Mouse (Mus musculus): ENCODE data around the gene Anxa8.

DNA sequence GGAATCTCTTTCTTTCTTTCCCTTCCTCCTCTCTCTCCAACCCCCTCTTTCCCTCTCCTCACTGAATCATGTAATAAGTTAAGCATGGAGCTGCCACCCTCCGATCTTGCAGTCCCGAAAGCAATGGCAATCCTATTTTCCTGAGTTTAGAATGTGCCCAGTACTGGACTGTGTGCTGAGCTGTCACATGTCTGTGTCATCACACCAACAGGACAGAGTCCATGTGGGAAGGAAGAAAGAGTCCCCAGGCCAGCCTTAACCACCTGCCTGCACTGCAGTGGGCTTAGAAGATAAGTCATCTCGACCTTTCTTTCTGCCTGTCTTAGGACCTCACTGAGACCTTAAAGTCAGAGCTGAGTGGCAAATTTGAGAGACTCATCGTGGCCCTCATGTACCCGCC lies 5.7 kb downstream of the Anxa8 start:
- TF ChIP-seq POLR2A (IDR thresholded peaks at IDR 0.05; ENCODE audit: borderline replicate concordance, low read depth, low read length) (no peak), CTCF (IDR thresholded peaks at IDR 0.05; ENCODE audit: low read depth, low read length) (no peak)
